In genomic region chr15:98633822-98634470, GRCm38 (mm10) we compare ENCODE assay signal across 8 mouse cellular contexts. TPM values are rescaled to one million over a fixed set of nuclear protein-coding genes. Genes with fewer than 3 reads are reported as not detected.
DNase-seq lines count a peak whose midpoint lies in the region; ATAC-seq and TF ChIP-seq lines count a peak whose summit lies in the region.

No protein-coding gene starts in this region.

- peaks cover 25% of the 10 kb centered on the region for H3K27me3 ChIP-seq in kidney, embryonic 16.5 days (ENCODE audit: insufficient read depth, low read length)
- H3K27me3 ChIP-seq in Patski = no peaks in the 10 kb centered on the region
- H3K27me3 ChIP-seq in forebrain, embryonic 16.5 days (replicated peaks; ENCODE audit: control insufficient read depth, insufficient read depth, low read length) = peaks cover 5% of the 10 kb centered on the region; the same call in 1 of the 2 replicates
- peaks cover 95% of the 10 kb centered on the region for H3K27me3 ChIP-seq in megakaryocyte, embryonic 14.5 days (replicated peaks)

- peak; percentile 3; the same call in 1 of the 2 replicates for ATAC-seq in kidney, embryonic 16.5 days (ENCODE audit: low FRiP score, low TSS enrichment)
- peak; percentile 9 for ATAC-seq in Patski
- ATAC-seq in forebrain, embryonic 16.5 days = no peak

- no peak for TF ChIP-seq CTCF in Patski (IDR thresholded peaks at IDR 0.05)

- no peak for DNase-seq in kidney, postnatal 10 days
- no peak for DNase-seq in Patski (ENCODE audit: low read depth, low spot score)
- no peak for DNase-seq in urinary bladder, postnatal 4 days (ENCODE audit: low spot score in 2 of 2)
- no peak for DNase-seq in frontal cortex, postnatal 25 days (ENCODE audit: low spot score in 2 of 2)
- DNase-seq in layer of hippocampus, adult 9-11 months = no peak

- peaks cover 64% of the 10 kb centered on the region for H3K4me1 ChIP-seq in kidney, embryonic 16.5 days (ENCODE audit: insufficient read depth, low read length)
- peaks cover 48% of the 10 kb centered on the region for H3K4me1 ChIP-seq in forebrain, embryonic 16.5 days (replicated peaks; ENCODE audit: control insufficient read depth, insufficient read depth, low read length)
- peaks cover 70% of the 10 kb centered on the region for H3K4me1 ChIP-seq in megakaryocyte, embryonic 14.5 days

- CTCF ChIA-PET in Patski (lab: Charles Lee) = interaction anchor here (1.0 to 2.6 kb wide), 3 partner anchors 31 to 94 kb away, joined by 3 to 11 read pairs (median 3); no protein-coding TSS in a partner anchor

- peak overlapping the region; percentile 89 for H3K9ac ChIP-seq in kidney, embryonic 16.5 days (replicated peaks; ENCODE audit: low read length)
- peak overlapping the region; percentile 95 for H3K9ac ChIP-seq in forebrain, embryonic 16.5 days (replicated peaks; ENCODE audit: low read depth, low read length)

- H3K4me2 ChIP-seq in kidney, embryonic 16.5 days (replicated peaks; ENCODE audit: low read depth, low read length) = peak overlapping the region; percentile 99
- peak overlapping the region; percentile 75 for H3K4me2 ChIP-seq in forebrain, embryonic 16.5 days (ENCODE audit: low read length)

- POLR2A ChIA-PET in Patski (lab: Charles Lee) = interaction anchor here (0.6 to 1.5 kb wide), 6 partner anchors 9 to 41 kb away, joined by 3 to 8 read pairs (median 4); no protein-coding TSS in a partner anchor

- H3K36me3 ChIP-seq in kidney, embryonic 16.5 days (ENCODE audit: insufficient read depth, low read length) = no peaks in the 10 kb centered on the region
- no peaks in the 10 kb centered on the region for H3K36me3 ChIP-seq in forebrain, embryonic 16.5 days (ENCODE audit: control insufficient read depth, insufficient read depth)
- no peaks in the 10 kb centered on the region for H3K36me3 ChIP-seq in megakaryocyte, embryonic 14.5 days (replicated peaks; ENCODE audit: low read length)

- WGBS in kidney, embryonic 16.5 days = under 1% methylated on average over 25 of the region's 25 CpGs
- WGBS in forebrain, embryonic 16.5 days = under 1% methylated on average over 25 of the region's 25 CpGs

- no peaks in the 10 kb centered on the region for H3K9me3 ChIP-seq in kidney, embryonic 16.5 days (ENCODE audit: low read length)
- no peaks in the 10 kb centered on the region for H3K9me3 ChIP-seq in forebrain, embryonic 16.5 days (ENCODE audit: control insufficient read depth, low read length)
- H3K9me3 ChIP-seq in megakaryocyte, embryonic 14.5 days = no peaks in the 10 kb centered on the region

- peak overlapping the region; percentile 86 for H3K4me3 ChIP-seq in kidney, embryonic 16.5 days (ENCODE audit: low read length)
- H3K4me3 ChIP-seq in forebrain, embryonic 16.5 days (replicated peaks; ENCODE audit: low read length) = peak overlapping the region; percentile 73
- H3K4me3 ChIP-seq in megakaryocyte, embryonic 14.5 days (replicated peaks) = peak overlapping the region; percentile 92

- in situ Hi-C loops in Patski (cut with MboI; ENCODE audit: low pct_unique_long_range_greater_than_20kb) = no loop called here

- H3K27ac ChIP-seq in kidney, embryonic 16.5 days (ENCODE audit: low read length) = 0 out of 2 replicates have a peak overlapping the region, but pooled peaks have one; percentile 79
- H3K27ac ChIP-seq in forebrain, embryonic 16.5 days (ENCODE audit: low read length) = peak overlapping the region; percentile 98

RNA-seq across cellular contexts. Expression of gene Cacnb3, which starts 3.3 kb away (rescaled TPM):
- 34.4 and 34.9 TPM in 2 replicates for polyA plus RNA-seq in kidney, embryonic 16.5 days (2015; fragmentation: Nextera tagmentation; extraction: Ambion mirVana)
- 69.7 TPM for polyA plus RNA-seq in Patski (2021)
- polyA plus RNA-seq in forebrain, embryonic 16.5 days (2015; fragmentation: Nextera tagmentation; extraction: Ambion mirVana) = 138 and 168 TPM in 2 replicates
- 0.46 TPM in 1 of 2 replicates, not detected in the other for polyA plus RNA-seq in megakaryocyte, embryonic 14.5 days (2012; ENCODE audit: insufficient read depth, low replicate concordance)

RNA-seq across cellular contexts. Expression of gene Adcy6, which starts 24.1 kb away (rescaled TPM):
- polyA plus RNA-seq in kidney, embryonic 16.5 days (2015; fragmentation: Nextera tagmentation; extraction: Ambion mirVana) = 24.4 and 26.0 TPM in 2 replicates
- polyA plus RNA-seq in Patski (2021) = 114 TPM
- polyA plus RNA-seq in forebrain, embryonic 16.5 days (2015; fragmentation: Nextera tagmentation; extraction: Ambion mirVana) = 11.2 and 16.1 TPM in 2 replicates
- polyA plus RNA-seq in megakaryocyte, embryonic 14.5 days (2012; ENCODE audit: insufficient read depth, low replicate concordance) = 2.1 and 9.3 TPM in 2 replicates

RNA-seq across cellular contexts. Expression of gene Ddx23, which starts 28.7 kb away (rescaled TPM):
- polyA plus RNA-seq in kidney, embryonic 16.5 days (2015; fragmentation: Nextera tagmentation; extraction: Ambion mirVana) = 19.0 and 27.1 TPM in 2 replicates
- 109 TPM for polyA plus RNA-seq in Patski (2021)
- 17.6 and 25.5 TPM in 2 replicates for polyA plus RNA-seq in forebrain, embryonic 16.5 days (2015; fragmentation: Nextera tagmentation; extraction: Ambion mirVana)
- 49.7 and 71.3 TPM in 2 replicates for polyA plus RNA-seq in megakaryocyte, embryonic 14.5 days (2012; ENCODE audit: insufficient read depth, low replicate concordance)

RNA-seq across cellular contexts. Expression of gene Rnd1, which starts 43.3 kb away (rescaled TPM):
- polyA plus RNA-seq in kidney, embryonic 16.5 days (2015; fragmentation: Nextera tagmentation; extraction: Ambion mirVana) = 0.45 and 0.75 TPM in 2 replicates
- polyA plus RNA-seq in Patski (2021) = 14.8 TPM
- polyA plus RNA-seq in forebrain, embryonic 16.5 days (2015; fragmentation: Nextera tagmentation; extraction: Ambion mirVana) = 15.5 and 16.4 TPM in 2 replicates
- 1.2 TPM in 1 of 2 replicates, not detected in the other for polyA plus RNA-seq in megakaryocyte, embryonic 14.5 days (2012; ENCODE audit: insufficient read depth, low replicate concordance)

Comparison
In these comparisons a context has a peak if more than half of its experiments do, and no peak if none do; other contexts are left out.
1. RNA of gene Cacnb3, which starts 3.3 kb away (polyA plus RNA-seq): 138 to 168 TPM in forebrain, embryonic 16.5 days, 69.7 TPM in Patski (single experiment) and 34.4 to 34.9 TPM in kidney, embryonic 16.5 days; 0.46 TPM in megakaryocyte, embryonic 14.5 days; every median in the first group is over 10 times any median in the second.
2. Peak in every context shown above with its lines, with median percentiles within 50 percentile points of each other: H3K4me3 ChIP-seq.